Mouse (Mus musculus) lung, adult 2 months (tissue): ENCODE measurements around the gene Sqstm1. TPM values are rescaled to one million over a fixed set of nuclear protein-coding genes. Genes with fewer than 3 reads are reported as not detected.
A peak's percentile ranks its signal among the peaks of the same experiment; 100 is the strongest.

Source experiments
- DNase-seq: peaks from one replicate; pipeline ENCODE4 v3.0.0; 2022
- H3K4me1 ChIP-seq: fragments of 200-500 bp; 2 replicates; pipeline ENCODE4 v1.6.1; 2011; ENCODE audit warnings: low read length; ENCODE audit not compliant: control insufficient read depth, insufficient read depth
- H3K4me3 ChIP-seq: fragments of 200-500 bp; replicated peaks from 2 replicates; pipeline ENCODE3; 2011; ENCODE audit warnings: low read depth, mild to moderate bottlenecking, control low read depth, low read length; ENCODE audit errors: extremely low read depth
- CTCF ChIP-seq: fragments of 200-500 bp; IDR thresholded peaks from 2 replicates; pipeline ENCODE4 v1.5.1; 2011; ENCODE audit warnings: mild to moderate bottlenecking, low read length, control low read depth; ENCODE audit not compliant: insufficient read depth
- POLR2A ChIP-seq: fragments of 200-500 bp; IDR thresholded peaks from 2 replicates; pipeline ENCODE4 v1.6.1; 2011; ENCODE audit warnings: low read depth, mild to moderate bottlenecking, control low read depth, low read length, borderline replicate concordance; ENCODE audit errors: extremely low read depth
- WGBS: fragments of 180-500 bp; shearing (Covaris S2); methylation state at CpG from one replicate; pipeline ENCODE4 v1.1.7; 2018; 5-methylcytosine and 5-hydroxymethylcytosine counted together
- polyA plus RNA-seq: library from polyadenylated mRNA; depleted of rRNA; stranded (reverse); fragments of >200 nt; gene quantifications from 2 replicates; pipeline ENCODE4 v1.2.3, GENCODE M21; 2012

The Sqstm1 gene
- polyA plus RNA-seq, 1 experiment: 249 TPM

GRCm38 (mm10) chr11:50223783-50224662, 13.4 kb upstream of the Sqstm1 start:
- Histone ChIP-seq H3K4me1 (peaks cover 29% of the 10 kb centered on the region), H3K4me3 (peak overlapping the region; percentile 74)
- no peak for TF ChIP-seq CTCF
- 0 out of 2 replicates have a peak, but pooled peaks have one; percentile 4 for TF ChIP-seq POLR2A
- WGBS: 7% methylated on average over 17 of the region's 17 CpGs
- DNase-seq: no peak

- TF ChIP-seq POLR2A: no peak
- TF ChIP-seq CTCF: no peak
- Histone ChIP-seq H3K4me1 (peaks cover 18% of the 10 kb centered on the region), H3K4me3 (no peak overlapping the region)
- 67% methylated on average over 7 of the region's 7 CpGs for WGBS
- DNase-seq: no peak
These were observed 12.1 kb upstream of the Sqstm1 start for GRCm38 (mm10) chr11:50222559-50223276.

- TF ChIP-seq POLR2A (no peak), CTCF (no peak)
- 16% methylated on average over 2 of the region's 2 CpGs for WGBS
- H3K4me1 ChIP-seq: peaks cover 2% of the 10 kb centered on the region; the same call in 1 of the 2 replicates
- no peak for DNase-seq
- no peak overlapping the region for H3K4me3 ChIP-seq
These were observed 9.2 kb upstream of the Sqstm1 start for GRCm38 (mm10) chr11:50219833-50220232.

- H3K4me3 ChIP-seq: no peak overlapping the region
- 45% methylated on average over 4 of the region's 4 CpGs for WGBS
- TF ChIP-seq POLR2A: no peak
- TF ChIP-seq CTCF: no peak
These were observed 7.2 kb upstream of the Sqstm1 start for GRCm38 (mm10) chr11:50217811-50218210.

GRCm38 (mm10) chr11:50216724-50217366, 6.2 kb upstream of the Sqstm1 start:
- no peak for DNase-seq
- WGBS: 79% methylated on average over 4 of the region's 4 CpGs
- peaks cover 16% of the 10 kb centered on the region for H3K4me1 ChIP-seq
- TF ChIP-seq CTCF (no peak), POLR2A (no peak)
- H3K4me3 ChIP-seq: no peak overlapping the region

More at GRCm38 (mm10) chr11:50217811-50218210, 7.2 kb upstream of the Sqstm1 start:
- DNase-seq: no peak
- H3K4me1 ChIP-seq: peaks cover 8% of the 10 kb centered on the region

GRCm38 (mm10) chr11:50215633-50216032, 5.0 kb upstream of the Sqstm1 start:
- DNase-seq: no peak
- H3K4me3 ChIP-seq: no peak overlapping the region
- 45% methylated on average over 9 of the region's 9 CpGs for WGBS
- peaks cover 22% of the 10 kb centered on the region for H3K4me1 ChIP-seq
- TF ChIP-seq POLR2A: no peak
- TF ChIP-seq CTCF: no peak

GRCm38 (mm10) chr11:50214631-50215030, 4.0 kb upstream of the Sqstm1 start:
- 90% methylated on average over 6 of the region's 6 CpGs for WGBS
- Histone ChIP-seq H3K4me3 (no peak overlapping the region), H3K4me1 (peaks cover 20% of the 10 kb centered on the region)
- no peak for TF ChIP-seq POLR2A
- TF ChIP-seq CTCF: no peak
- DNase-seq: no peak

GRCm38 (mm10) chr11:50212848-50213758, 2.5 kb upstream of the Sqstm1 start:
- peak; percentile 83 for DNase-seq
- TF ChIP-seq POLR2A (peak; percentile 59; the same call in 1 of the 2 replicates), CTCF (no peak)
- peaks cover 26% of the 10 kb centered on the region for H3K4me1 ChIP-seq
- 21% methylated on average over 11 of the region's 11 CpGs for WGBS
- H3K4me3 ChIP-seq: peak overlapping the region; percentile 47
